Mouse (Mus musculus) 3T3-L1 (cell line): Measurements from ENCODE around the gene Pdcl2.

Experiments
- DNase-seq: peaks from one replicate; pipeline ENCODE4 v3.0.0-alpha.2; 2015; ENCODE audit warnings: low read depth, low spot score

Pdcl2 gene

DNA sequence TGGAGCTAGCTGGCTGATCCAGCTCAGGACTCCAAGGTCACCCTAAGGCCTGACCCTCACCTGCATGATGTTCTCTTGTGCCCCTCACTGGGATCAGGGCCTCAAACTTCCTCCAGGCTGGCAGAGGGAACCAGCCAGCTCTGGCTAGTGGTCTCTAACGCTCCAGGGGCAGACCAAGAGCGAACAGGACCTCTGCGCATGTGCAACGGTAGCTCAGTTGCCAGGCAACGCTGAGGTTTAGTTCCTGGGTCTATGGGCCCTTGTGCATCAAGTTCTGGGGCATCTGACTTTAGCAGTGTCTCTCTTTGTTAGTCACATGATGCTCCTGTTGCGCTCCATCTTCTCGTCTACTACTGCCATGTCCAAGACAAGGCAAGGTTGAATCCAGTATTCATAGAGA lies at the start of gene Pdcl2:
Pdcl2 (minus strand) TSS at position 204 of the 400 bp plus-strand sequence.
- DNase-seq: no peak

- DNase-seq: no peak
These were observed 48.3 kb upstream of the Pdcl2 start for GRCm38 (mm10) chr5:76379216-76379615.

- no peak for DNase-seq
These were observed 38.4 kb upstream of the Pdcl2 start for GRCm38 (mm10) chr5:76369215-76369840.

GRCm38 (mm10) chr5:76365406-76365805 lies 34.5 kb upstream of the Pdcl2 start:
- no peak for DNase-seq

- no peak for DNase-seq
These were observed 32.6 kb upstream of the Pdcl2 start, which contains the start of gene Nmu for GRCm38 (mm10) chr5:76363453-76364104. Nmu (minus strand) TSS chr5:76363788.

- no peak for DNase-seq
These were observed 29.8 kb upstream of the Pdcl2 start for GRCm38 (mm10) chr5:76360786-76361185.

- DNase-seq: peak; percentile 42
These were observed 29.1 kb upstream of the Pdcl2 start for GRCm38 (mm10) chr5:76360057-76360456.

GRCm38 (mm10) chr5:76351953-76352611 lies 21.1 kb upstream of the Pdcl2 start:
- no peak for DNase-seq

- DNase-seq: no peak
These were observed 20.6 kb upstream of the Pdcl2 start for GRCm38 (mm10) chr5:76351537-76351936.

GRCm38 (mm10) chr5:76346137-76346536 lies 15.2 kb upstream of the Pdcl2 start:
- peak; percentile 94 for DNase-seq

- DNase-seq: no peak
These were observed 10.0 kb upstream of the Pdcl2 start for GRCm38 (mm10) chr5:76340931-76341330.

DNA sequence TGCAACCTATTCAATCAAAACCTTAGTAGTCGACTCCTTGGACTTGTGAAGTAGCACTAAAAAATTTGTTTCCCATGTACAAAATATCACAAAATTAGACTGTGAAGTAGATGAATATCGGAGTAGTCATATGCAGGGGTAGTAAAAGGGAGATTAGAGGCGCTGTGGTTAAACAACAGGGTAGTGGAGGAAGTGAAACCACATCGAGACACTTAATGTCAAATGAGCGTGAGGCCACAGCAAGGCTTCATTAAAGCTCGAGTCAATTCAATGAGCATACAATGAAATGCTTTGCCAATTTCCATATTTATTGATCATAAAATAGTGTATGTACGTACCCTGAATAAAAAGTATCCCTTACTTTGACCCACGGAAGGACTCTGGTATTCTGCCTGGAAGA lies 6.1 kb upstream of the Pdcl2 start:
- no peak for DNase-seq

GRCm38 (mm10) chr5:76333833-76334232 lies 2.9 kb upstream of the Pdcl2 start:
- peak; percentile 45 for DNase-seq

- peak; percentile 61 for DNase-seq
These were observed 3.7 kb downstream of the Pdcl2 start for GRCm38 (mm10) chr5:76327296-76327695.

GRCm38 (mm10) chr5:76325113-76325512 lies 5.8 kb downstream of the Pdcl2 start:
- DNase-seq: no peak

- DNase-seq: no peak
These were observed 9.4 kb downstream of the Pdcl2 start for GRCm38 (mm10) chr5:76321249-76322196.

DNA sequence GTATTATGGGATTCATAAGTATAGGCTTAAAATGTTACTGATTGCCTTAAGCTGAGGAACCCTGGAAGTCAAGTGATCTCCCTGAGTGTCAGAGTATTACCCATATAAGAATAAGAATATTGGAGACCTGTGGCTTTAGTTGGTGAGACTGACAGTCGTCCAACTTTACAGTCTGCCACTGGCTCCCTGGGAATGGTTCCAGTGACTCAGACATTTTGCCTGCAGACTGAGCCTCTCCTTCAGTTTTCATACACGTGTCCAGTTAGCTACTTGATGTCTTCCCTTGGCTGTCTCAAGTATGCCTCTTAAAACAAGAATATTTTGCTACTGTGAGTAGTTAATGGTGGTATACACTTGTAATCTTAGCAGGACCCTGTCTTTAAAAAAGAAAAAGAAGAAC lies 22.8 kb downstream of the Pdcl2 start:
- peak; percentile 73 for DNase-seq

DNA sequence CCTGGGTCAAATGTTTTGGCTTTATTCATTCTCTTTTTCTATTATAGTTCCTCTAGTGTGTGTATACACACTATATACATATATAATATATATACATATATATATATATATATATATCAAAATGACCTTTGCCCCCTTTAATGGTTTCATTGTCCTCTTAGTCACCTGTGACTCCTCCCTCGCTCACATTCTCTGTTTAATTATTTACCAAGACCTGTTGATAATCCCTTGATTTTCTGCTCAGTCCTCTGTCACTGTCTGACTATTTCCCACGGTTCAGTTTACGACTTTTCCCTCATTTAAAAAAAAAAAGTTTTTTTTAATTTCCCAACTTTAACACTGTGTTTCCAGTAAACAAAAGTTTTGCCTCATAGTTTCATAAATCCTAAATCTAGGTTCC lies 24.7 kb downstream of the Pdcl2 start:
- no peak for DNase-seq

DNA sequence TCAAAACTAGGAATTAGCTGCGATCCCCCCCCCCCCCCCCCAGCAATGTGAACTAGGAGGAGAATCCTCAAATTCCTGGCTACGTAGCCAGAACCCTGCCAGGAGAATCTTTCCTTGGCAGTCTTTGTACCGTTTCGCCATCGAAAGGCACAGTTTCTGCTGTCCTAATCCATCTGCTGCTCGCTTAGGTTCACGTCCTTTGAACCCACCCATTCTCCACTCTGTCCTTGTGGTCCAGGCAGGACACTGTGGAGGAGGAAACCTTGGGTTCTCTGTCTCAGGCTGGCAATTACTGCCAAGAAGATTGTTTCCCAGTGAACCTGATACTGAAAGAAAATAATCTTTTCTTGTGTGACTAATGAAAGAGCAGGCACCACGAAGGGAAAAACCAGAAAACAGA lies 25.3 kb downstream of the Pdcl2 start:
- peak; percentile 63 for DNase-seq

GRCm38 (mm10) chr5:76304452-76305341 lies 26.3 kb downstream of the Pdcl2 start, which contains the start of gene Clock:
Clock (minus strand) TSS chr5:76304792.
- DNase-seq: peak; percentile 85
